Mouse (Mus musculus) intestine, embryonic 16.5 days (tissue): ENCODE results near the gene Klhdc8b. TPM values are rescaled to one million over a fixed set of nuclear protein-coding genes. Genes with fewer than 3 reads are reported as not detected.

Source experiments
- ATAC-seq: fragments of 200-750 bp; cut with Nextera tagmentation; 2 replicates; pipeline ENCODE4 v1.8.0; 2017; ENCODE audit warnings: moderate TSS enrichment, moderate library complexity
- H3K27ac ChIP-seq: fragments of 300-500 bp; sonication (generic); 2 replicates; pipeline ENCODE4 v1.5.1; 2014; ENCODE audit warnings: mild to moderate bottlenecking, low read length
- H3K27me3 ChIP-seq: fragments of 300-500 bp; sonication (generic); replicated peaks from 2 replicates; pipeline ENCODE4 v1.6.1; 2014; ENCODE audit warnings: low read length, control low read depth, mixed read lengths; ENCODE audit not compliant: control insufficient read depth, insufficient read depth
- H3K36me3 ChIP-seq: fragments of 300-500 bp; sonication (generic); 2 replicates; pipeline ENCODE4 v1.6.1; 2014; ENCODE audit warnings: low read length, control low read depth; ENCODE audit not compliant: control insufficient read depth, insufficient read depth
- H3K4me1 ChIP-seq: fragments of 300-500 bp; sonication (generic); 2 replicates; pipeline ENCODE4 v1.6.1; 2014; ENCODE audit warnings: low read length, control low read depth, mixed read lengths; ENCODE audit not compliant: control insufficient read depth, insufficient read depth
- H3K4me2 ChIP-seq: fragments of 300-500 bp; sonication (generic); 2 replicates; pipeline ENCODE4 v1.6.1; 2014; ENCODE audit warnings: low read depth, low read length, control low read depth
- H3K4me3 ChIP-seq: fragments of 300-500 bp; sonication (generic); 2 replicates; pipeline ENCODE4 v1.5.1; 2014; ENCODE audit warnings: mild to moderate bottlenecking, low read length
- H3K9ac ChIP-seq: fragments of 300-500 bp; sonication (generic); 2 replicates; pipeline ENCODE4 v1.6.1; 2014; ENCODE audit warnings: low read depth, low read length
- H3K9me3 ChIP-seq: fragments of 300-500 bp; sonication (generic); 2 replicates; pipeline ENCODE4 v1.6.1; 2016; ENCODE audit warnings: low read length, control low read depth; ENCODE audit not compliant: control insufficient read depth
- whole genome bisulfite sequencing: fragments of 180-500 bp; shearing (Covaris S2); extraction: QIAGEN DNeasy Blood & Tissue Kit; methylation state at CpG from one replicate; pipeline ENCODE4 v1.1.7; 2014; 5-methylcytosine and 5-hydroxymethylcytosine counted together
- polyA plus RNA-seq: library from polyadenylated mRNA; unstranded; fragments of >200 nt; fragmentation: Nextera tagmentation; extraction: Ambion mirVana; gene quantifications from 2 replicates; pipeline ENCODE4 v1.2.1, GENCODE M21; 2015

Klhdc8b gene
- polyA plus RNA-seq, 1 experiment from 2014 or later: 49.6 TPM

- no peak for ATAC-seq
- peaks cover 46% of the 10 kb centered on the region for H3K36me3 ChIP-seq
- peak overlapping the region; percentile 95 for H3K4me2 ChIP-seq
- no peaks in the 10 kb centered on the region for H3K9me3 ChIP-seq
- peaks cover 21% of the 10 kb centered on the region for H3K4me1 ChIP-seq
- H3K27me3 ChIP-seq: no peaks in the 10 kb centered on the region
- H3K27ac ChIP-seq: no peak overlapping the region
- peak overlapping the region; percentile 96 for H3K9ac ChIP-seq
- peak overlapping the region; percentile 98 for H3K4me3 ChIP-seq
- WGBS: 74% methylated on average over 16 of the region's 16 CpGs
Measured at GRCm38 (mm10) chr9:108492043-108492750, 30.8 kb upstream of the Klhdc8b start.

- no peaks in the 10 kb centered on the region for H3K9me3 ChIP-seq
- H3K4me2 ChIP-seq: peak overlapping the region; percentile 95
- WGBS: 5% methylated on average over 12 of the region's 12 CpGs
- peak overlapping the region; percentile 97 for H3K27ac ChIP-seq
- no peak for ATAC-seq
- H3K27me3 ChIP-seq: no peaks in the 10 kb centered on the region
- peaks cover 46% of the 10 kb centered on the region for H3K36me3 ChIP-seq
- peaks cover 21% of the 10 kb centered on the region for H3K4me1 ChIP-seq
- peak overlapping the region; percentile 96 for H3K9ac ChIP-seq
- peak overlapping the region; percentile 98 for H3K4me3 ChIP-seq
Measured at GRCm38 (mm10) chr9:108491286-108491580, 29.9 kb upstream of the Klhdc8b start.

GRCm38 (mm10) chr9:108490559-108491285, 29.3 kb upstream of the Klhdc8b start, which contains the start of gene Usp19:
Gene Usp19 (plus strand): TSS chr9:108490602.
- peak within 1 kb of the TSS; percentile 95 for H3K4me2 ChIP-seq
- peak within 1 kb of the TSS; percentile 98 for H3K4me3 ChIP-seq
- H3K4me1 ChIP-seq: peaks cover 21% of the 10 kb centered on the region
- no peaks in the 10 kb centered on the region for H3K9me3 ChIP-seq
- peak within 1 kb of the TSS; percentile 97 for H3K27ac ChIP-seq
- WGBS: under 1% methylated on average over 68 of the region's 69 CpGs
- H3K27me3 ChIP-seq: no peaks in the 10 kb centered on the region
- peaks cover 45% of the 10 kb centered on the region for H3K36me3 ChIP-seq
- peak; percentile 96 for ATAC-seq
- H3K9ac ChIP-seq: peak within 1 kb of the TSS; percentile 96

- peak overlapping the region; percentile 96 for H3K9ac ChIP-seq
- H3K27ac ChIP-seq: peak overlapping the region; percentile 97
- peaks cover 39% of the 10 kb centered on the region; the same call in 1 of the 2 replicates for H3K36me3 ChIP-seq
- peaks cover 21% of the 10 kb centered on the region for H3K4me1 ChIP-seq
- peak overlapping the region; percentile 98 for H3K4me3 ChIP-seq
- no peaks in the 10 kb centered on the region for H3K27me3 ChIP-seq
- peak overlapping the region; percentile 95 for H3K4me2 ChIP-seq
- no peaks in the 10 kb centered on the region for H3K9me3 ChIP-seq
- 60% methylated on average over 26 of the region's 26 CpGs for WGBS
- ATAC-seq: peak; percentile 17
Measured at GRCm38 (mm10) chr9:108489702-108490558, 28.5 kb upstream of the Klhdc8b start.

- Histone ChIP-seq H3K27me3 (no peaks in the 10 kb centered on the region), H3K4me3 (no peak overlapping the region), H3K9me3 (no peaks in the 10 kb centered on the region), H3K9ac (peak overlapping the region; percentile 96; the same call in 1 of the 2 replicates), H3K27ac (peak overlapping the region; percentile 97; the same call in 1 of the 2 replicates), H3K4me2 (no peak overlapping the region), H3K4me1 (peaks cover 21% of the 10 kb centered on the region), H3K36me3 (peaks cover 33% of the 10 kb centered on the region; the same call in 1 of the 2 replicates)
- WGBS: 94% methylated on average over 20 of the region's 20 CpGs
- no peak for ATAC-seq
Measured at GRCm38 (mm10) chr9:108489215-108489614, 27.8 kb upstream of the Klhdc8b start.

- Histone ChIP-seq H3K27ac (no peak overlapping the region), H3K9me3 (no peaks in the 10 kb centered on the region), H3K4me2 (no peak overlapping the region), H3K27me3 (no peaks in the 10 kb centered on the region), H3K36me3 (peaks cover 29% of the 10 kb centered on the region; the same call in 1 of the 2 replicates), H3K4me3 (no peak overlapping the region), H3K9ac (no peak overlapping the region), H3K4me1 (peaks cover 21% of the 10 kb centered on the region)
- no peak for ATAC-seq
- 93% methylated on average over 17 of the region's 17 CpGs for WGBS
Measured at GRCm38 (mm10) chr9:108488403-108488802, 27.0 kb upstream of the Klhdc8b start.

- H3K9ac ChIP-seq: no peak overlapping the region
- no peaks in the 10 kb centered on the region for H3K27me3 ChIP-seq
- H3K4me3 ChIP-seq: no peak overlapping the region
- H3K4me2 ChIP-seq: no peak overlapping the region
- peaks cover 15% of the 10 kb centered on the region for H3K4me1 ChIP-seq
- ATAC-seq: no peak
- peaks cover 28% of the 10 kb centered on the region for H3K36me3 ChIP-seq
- 93% methylated on average over 8 of the region's 8 CpGs for WGBS
- no peaks in the 10 kb centered on the region for H3K9me3 ChIP-seq
- no peak overlapping the region for H3K27ac ChIP-seq
Measured at GRCm38 (mm10) chr9:108486973-108487530, 25.7 kb upstream of the Klhdc8b start.

- peaks cover 14% of the 10 kb centered on the region for H3K4me1 ChIP-seq
- no peaks in the 10 kb centered on the region for H3K27me3 ChIP-seq
- no peak for ATAC-seq
- no peak overlapping the region for H3K4me3 ChIP-seq
- 94% methylated on average over 19 of the region's 19 CpGs for WGBS
- no peak overlapping the region for H3K27ac ChIP-seq
- H3K36me3 ChIP-seq: peaks cover 26% of the 10 kb centered on the region
- no peak overlapping the region for H3K9ac ChIP-seq
- H3K4me2 ChIP-seq: no peak overlapping the region
- no peaks in the 10 kb centered on the region for H3K9me3 ChIP-seq
Measured at GRCm38 (mm10) chr9:108485301-108485875, 24.0 kb upstream of the Klhdc8b start.
